Mouse (Mus musculus) T-cell, adult 2 months (primary cell): Measurements from ENCODE around the gene Mrm1.

Experiments
- DNase-seq: peaks from one replicate; pipeline ENCODE4 v3.0.0; 2022; ENCODE audit warnings: low spot score

Mrm1 gene

GRCm38 (mm10) chr11:84813724-84814510 lies 5.4 kb downstream of the Mrm1 start:
- peak; percentile 65 for DNase-seq

DNA sequence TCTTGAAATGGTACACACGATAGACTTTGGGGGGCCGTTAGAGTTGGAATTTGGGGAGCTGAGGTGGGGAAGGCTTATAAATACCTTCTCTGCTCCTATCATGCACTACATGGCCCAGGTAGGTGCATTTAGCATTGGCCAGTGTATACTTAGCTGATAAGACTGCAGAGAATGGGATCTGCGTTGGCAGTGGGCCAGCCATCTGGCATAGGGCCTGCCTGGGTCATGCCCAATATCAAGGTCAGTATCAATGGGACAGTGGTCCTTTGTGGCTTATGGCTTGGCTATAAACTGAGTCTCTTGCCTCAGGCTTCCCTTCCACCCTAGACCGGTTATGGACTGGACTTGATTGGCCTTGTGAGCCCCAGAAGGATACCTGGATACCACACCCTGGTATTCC lies 14.9 kb downstream of the Mrm1 start:
- DNase-seq = no peak

DNA sequence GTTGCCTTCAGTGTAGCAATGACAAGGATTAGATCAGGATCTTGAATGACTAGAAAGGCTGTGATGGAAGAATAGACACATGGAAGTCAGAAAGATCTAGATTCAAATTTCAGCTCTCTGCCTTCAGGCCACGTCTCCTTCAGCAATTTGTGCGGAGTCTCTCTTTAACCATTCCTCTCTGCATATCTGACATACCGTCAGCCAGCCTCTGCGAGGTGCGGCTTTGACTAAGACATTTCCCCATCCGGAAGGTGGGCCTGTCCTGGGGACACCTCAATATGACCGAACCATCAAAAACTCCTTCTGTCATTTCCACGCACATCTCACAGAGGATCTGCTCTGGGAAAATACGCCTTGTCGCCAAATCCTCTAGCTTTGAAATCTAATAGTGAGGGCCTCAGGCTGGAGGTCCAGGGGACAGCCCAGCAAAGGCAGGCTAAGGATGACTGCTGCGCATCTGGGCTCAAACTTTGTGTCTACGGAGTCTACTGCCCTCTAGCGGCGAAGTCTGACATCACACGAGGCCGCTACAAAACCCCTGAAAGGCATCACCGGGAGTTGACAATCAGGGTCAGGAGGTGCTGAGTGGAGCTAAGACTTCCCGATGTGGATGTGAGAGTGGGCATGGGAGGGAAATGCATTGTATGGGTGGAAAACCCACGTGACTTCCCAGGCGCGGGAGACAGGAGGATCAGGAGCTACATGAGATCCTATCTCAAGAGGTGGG lies 21.5 kb downstream of the Mrm1 start:
- peak; percentile 55 for DNase-seq

DNA sequence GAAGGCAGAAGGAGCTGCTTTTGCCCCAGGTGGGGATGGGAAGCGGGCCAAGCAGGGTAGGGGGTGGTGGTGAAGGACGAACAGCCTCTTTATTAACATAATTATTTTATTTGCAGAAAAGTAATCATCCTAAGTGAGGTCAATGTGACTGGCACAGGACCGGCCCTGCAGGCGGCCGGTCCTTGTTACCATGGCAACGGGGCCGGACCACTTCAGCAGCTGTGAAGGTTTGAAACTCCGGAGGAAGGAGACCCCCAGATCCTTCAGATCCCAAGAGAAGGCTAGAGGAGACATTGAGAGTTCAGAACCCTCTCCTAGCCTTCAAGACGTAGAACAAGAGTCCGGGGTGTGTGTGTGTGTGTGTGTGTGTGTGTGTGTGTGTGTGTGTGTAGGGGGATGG lies 22.3 kb downstream of the Mrm1 start:
- no peak for DNase-seq

- peak; percentile 7 for DNase-seq
Measured at GRCm38 (mm10) chr11:84794496-84795113, 24.7 kb downstream of the Mrm1 start.

DNA sequence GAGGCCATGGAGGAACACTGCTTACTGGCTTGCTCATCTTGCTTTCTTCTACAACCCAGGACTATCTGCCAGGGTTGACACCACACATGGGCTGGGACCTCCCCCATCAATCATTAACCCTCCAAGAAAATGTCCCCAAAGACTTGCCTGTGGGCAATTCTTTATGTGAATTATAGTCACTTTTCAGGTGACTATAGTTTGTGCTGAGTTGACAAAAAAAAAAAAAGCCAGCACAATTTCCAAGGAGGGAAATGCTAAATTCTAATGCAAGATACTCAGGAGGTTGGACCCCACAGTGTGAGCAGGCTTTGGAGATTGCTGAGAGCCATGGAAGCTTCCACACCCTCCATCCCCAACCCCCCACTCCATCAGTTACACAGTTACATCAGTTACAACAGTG lies 25.8 kb downstream of the Mrm1 start:
- DNase-seq = no peak

DNA sequence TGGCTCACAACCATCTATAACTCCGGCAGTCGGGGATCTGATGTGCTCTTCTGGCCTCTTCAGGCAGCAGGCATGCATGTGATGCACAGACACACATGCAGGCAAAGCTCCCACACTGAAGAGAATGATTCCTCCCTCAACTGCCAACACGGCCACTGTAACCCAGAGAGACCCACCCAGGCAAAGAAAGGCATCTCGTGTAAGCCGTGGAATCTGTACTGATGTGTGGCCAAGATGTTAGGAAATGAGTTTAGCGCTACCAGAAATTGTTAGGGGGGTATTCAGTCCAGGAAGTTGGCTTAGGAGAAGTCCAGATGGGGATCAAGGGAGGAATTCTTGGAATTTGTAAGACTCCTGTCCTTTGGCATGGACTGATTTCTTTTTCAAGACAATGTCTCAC lies 28.9 kb downstream of the Mrm1 start:
- DNase-seq = no peak

GRCm38 (mm10) chr11:84780143-84780870 lies 39.0 kb downstream of the Mrm1 start:
- DNase-seq = no peak

DNA sequence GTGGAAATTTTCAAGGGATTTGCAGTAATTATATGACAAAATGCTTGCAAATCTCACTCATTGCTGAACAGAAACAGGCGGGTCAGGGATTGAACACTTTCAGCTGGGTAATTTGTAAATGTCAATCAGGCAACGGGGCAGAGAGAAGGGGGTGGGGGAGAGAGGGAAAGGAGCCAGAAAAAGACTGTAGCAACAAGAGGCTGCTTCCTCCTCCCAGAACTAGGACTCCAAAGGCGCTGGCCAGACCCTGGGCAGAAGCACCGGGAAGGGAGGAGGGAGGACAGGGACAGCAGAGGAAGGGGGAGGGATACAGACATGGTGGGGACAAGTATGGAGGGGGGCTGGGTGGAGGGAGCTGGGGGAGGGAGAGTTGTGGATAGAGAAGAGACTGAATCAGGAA lies 43.8 kb downstream of the Mrm1 start:
- no peak for DNase-seq

DNA sequence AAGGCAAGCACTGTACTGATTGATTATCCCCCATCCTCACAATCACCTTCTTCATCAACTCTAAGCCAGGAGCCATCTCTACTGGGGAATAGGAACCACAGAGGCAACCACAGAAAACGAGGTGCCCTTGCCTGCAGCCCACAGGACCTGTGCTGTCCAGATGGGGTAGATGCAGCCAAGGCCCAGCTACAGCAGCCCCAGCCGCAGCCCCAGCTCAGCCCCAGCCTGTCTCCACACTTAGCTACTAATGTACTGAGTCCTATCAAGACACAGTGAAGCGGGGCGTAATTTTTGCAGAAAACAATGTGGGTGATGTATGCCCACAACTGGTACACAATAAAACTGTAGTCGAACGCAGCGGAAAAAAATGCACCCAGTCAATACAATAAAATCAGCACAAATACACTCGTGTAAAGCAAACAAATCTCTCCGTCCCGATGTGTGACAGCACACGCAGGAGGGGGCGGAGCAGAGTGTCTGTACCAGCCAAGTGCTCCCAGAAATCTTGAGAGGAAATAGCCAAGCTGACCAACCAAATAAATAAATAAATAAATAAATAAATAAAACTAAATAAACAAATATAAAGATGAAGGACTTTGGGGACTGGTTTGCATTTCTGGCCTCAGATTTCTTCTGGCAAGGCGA lies 44.3 kb downstream of the Mrm1 start:
- no peak for DNase-seq

GRCm38 (mm10) chr11:84767898-84768297 lies 51.4 kb downstream of the Mrm1 start:
- no peak for DNase-seq

DNA sequence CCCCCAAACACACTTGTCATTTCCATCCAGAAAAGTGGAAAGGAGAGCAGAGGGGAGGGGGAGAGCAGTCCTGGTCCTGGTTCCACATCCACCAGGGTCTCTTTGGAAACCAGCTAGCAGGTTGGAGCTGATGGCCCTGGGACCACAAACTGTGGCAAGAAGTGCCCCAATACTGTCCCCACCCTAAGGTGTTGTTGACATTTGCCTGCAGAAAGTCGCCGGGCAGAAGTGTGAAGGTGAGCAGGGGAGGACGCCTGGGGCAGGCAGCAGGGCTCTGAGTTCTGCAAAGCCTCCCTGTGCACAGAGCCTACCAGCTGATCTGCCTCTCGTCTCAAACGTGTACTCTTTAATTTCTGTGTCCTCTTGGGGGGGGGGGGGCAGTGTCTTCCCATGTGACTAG lies 54.2 kb downstream of the Mrm1 start:
- DNase-seq = no peak

GRCm38 (mm10) chr11:84764527-84764961 lies 54.8 kb downstream of the Mrm1 start:
- DNase-seq = no peak

GRCm38 (mm10) chr11:84764116-84764515 lies 55.2 kb downstream of the Mrm1 start:
- DNase-seq = no peak
